Mouse (Mus musculus): ENCODE results near the gene Cenpb. TPM values are rescaled to one million over a fixed set of nuclear protein-coding genes. Genes with fewer than 3 reads are reported as not detected.

Gene Cenpb
- polyA plus RNA-seq, 1 experiment from 2014 or later: 9.0 TPM

DNA sequence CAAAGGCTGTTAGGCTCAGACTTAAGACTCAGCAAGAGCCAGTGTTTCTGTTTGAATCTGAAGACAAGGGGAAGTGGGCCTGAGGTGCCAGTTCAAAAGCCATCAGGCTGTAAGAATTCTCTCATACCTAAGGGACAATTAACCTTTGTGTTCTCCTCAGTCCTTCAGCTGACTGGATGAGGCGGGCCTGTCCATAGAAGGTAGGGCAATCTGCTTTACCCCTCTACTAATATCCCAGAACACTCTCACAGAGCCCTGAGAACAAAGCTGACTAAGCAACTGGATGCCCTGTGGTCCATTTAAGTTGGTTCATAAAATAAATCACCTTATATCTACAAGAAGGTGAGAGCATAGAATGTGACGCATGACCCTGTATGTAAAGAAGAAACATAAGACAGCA lies 13.7 kb downstream of the Cenpb start:
- Histone ChIP-seq H3K4me2 (replicated peaks; ENCODE audit: low read depth, low read length) (no peak overlapping the region), H3K4me1 (replicated peaks; ENCODE audit: control insufficient read depth, insufficient read depth, low read length) (no peaks in the 10 kb centered on the region), H3K9me3 (ENCODE audit: control insufficient read depth, low read length) (no peaks in the 10 kb centered on the region), H3K36me3 (ENCODE audit: control insufficient read depth, insufficient read depth, low read length) (no peaks in the 10 kb centered on the region), H3K9ac (ENCODE audit: low read depth, low read length) (no peak overlapping the region), H3K4me3 (ENCODE audit: low read depth, low read length) (no peak overlapping the region), H3K27ac (ENCODE audit: low read depth, low read length) (no peak overlapping the region), H3K27me3 (ENCODE audit: control insufficient read depth, insufficient read depth, low read length) (peaks cover 9% of the 10 kb centered on the region)
- DNase-seq (ENCODE audit: low spot score) (no peak), ATAC-seq (ENCODE audit: low FRiP score) (no peak)
- WGBS: 89% methylated on average over 2 of the region's 2 CpGs

DNA sequence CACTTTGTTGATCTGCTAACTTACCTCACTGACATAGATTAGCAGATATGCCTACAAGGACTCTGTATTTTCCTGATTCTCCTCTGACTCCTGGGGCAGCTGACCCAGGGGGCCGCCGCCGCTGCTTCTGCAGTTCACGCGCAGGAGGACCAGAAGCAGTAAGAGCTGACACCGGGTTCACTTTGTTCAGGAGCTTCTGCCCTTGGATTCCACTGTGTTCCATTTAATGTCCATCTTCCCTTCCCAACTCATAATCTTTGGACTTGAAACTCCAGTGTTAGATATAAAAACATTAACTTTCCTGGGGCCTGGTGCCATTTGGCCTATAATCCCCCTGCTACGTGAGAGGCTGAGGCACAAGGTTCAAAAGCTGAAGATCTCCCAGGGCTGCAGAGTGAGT lies 15.9 kb downstream of the Cenpb start:
- Histone ChIP-seq H3K27ac (ENCODE audit: low read depth, low read length) (no peak overlapping the region), H3K9ac (ENCODE audit: low read depth, low read length) (no peak overlapping the region), H3K4me2 (replicated peaks; ENCODE audit: low read depth, low read length) (no peak overlapping the region), H3K9me3 (ENCODE audit: control insufficient read depth, low read length) (no peaks in the 10 kb centered on the region), H3K27me3 (ENCODE audit: control insufficient read depth, insufficient read depth, low read length) (no peaks in the 10 kb centered on the region), H3K36me3 (ENCODE audit: control insufficient read depth, insufficient read depth, low read length) (no peaks in the 10 kb centered on the region), H3K4me1 (replicated peaks; ENCODE audit: control insufficient read depth, insufficient read depth, low read length) (no peaks in the 10 kb centered on the region), H3K4me3 (ENCODE audit: low read depth, low read length) (no peak overlapping the region)
- 78% methylated on average over 7 of the region's 7 CpGs for WGBS
- DNase-seq (ENCODE audit: low spot score): no peak
- ATAC-seq (ENCODE audit: low FRiP score): no peak

GRCm38 (mm10) chr2:131160671-131161111 lies 19.2 kb downstream of the Cenpb start:
- Histone ChIP-seq H3K9me3 (ENCODE audit: control insufficient read depth, low read length) (no peaks in the 10 kb centered on the region), H3K4me1 (replicated peaks; ENCODE audit: control insufficient read depth, insufficient read depth, low read length) (no peaks in the 10 kb centered on the region), H3K9ac (ENCODE audit: low read depth, low read length) (peak overlapping the region; percentile 60), H3K4me2 (replicated peaks; ENCODE audit: low read depth, low read length) (peak overlapping the region; percentile 68), H3K36me3 (ENCODE audit: control insufficient read depth, insufficient read depth, low read length) (no peaks in the 10 kb centered on the region), H3K27ac (ENCODE audit: low read depth, low read length) (peak overlapping the region; percentile 81), H3K4me3 (ENCODE audit: low read depth, low read length) (peak overlapping the region; percentile 78), H3K27me3 (ENCODE audit: control insufficient read depth, insufficient read depth, low read length) (no peaks in the 10 kb centered on the region)
- no peak for ATAC-seq (ENCODE audit: low FRiP score)
- no peak for DNase-seq (ENCODE audit: low spot score)
- 2% methylated on average over 17 of the region's 17 CpGs for WGBS

- Histone ChIP-seq H3K4me1 (replicated peaks; ENCODE audit: control insufficient read depth, insufficient read depth, low read length) (no peaks in the 10 kb centered on the region), H3K4me2 (replicated peaks; ENCODE audit: low read depth, low read length) (peak within 1 kb of the TSS; percentile 88), H3K36me3 (ENCODE audit: control insufficient read depth, insufficient read depth, low read length) (no peaks in the 10 kb centered on the region), H3K27me3 (ENCODE audit: control insufficient read depth, insufficient read depth, low read length) (no peaks in the 10 kb centered on the region), H3K9me3 (ENCODE audit: control insufficient read depth, low read length) (no peaks in the 10 kb centered on the region), H3K4me3 (ENCODE audit: low read depth, low read length) (peak within 1 kb of the TSS; percentile 78), H3K9ac (ENCODE audit: low read depth, low read length) (peak within 1 kb of the TSS; percentile 79), H3K27ac (ENCODE audit: low read depth, low read length) (peak within 1 kb of the TSS; percentile 81)
- ATAC-seq (ENCODE audit: low FRiP score) (peak; percentile 96), DNase-seq (ENCODE audit: low spot score) (peak; percentile 99)
- under 1% methylated on average over 54 of the region's 54 CpGs for WGBS
Measured at GRCm38 (mm10) chr2:131159938-131160581, 19.8 kb downstream of the Cenpb start, which contains the start of gene 1700037H04Rik. Gene 1700037H04Rik (minus strand): TSS chr2:131160081.

DNA sequence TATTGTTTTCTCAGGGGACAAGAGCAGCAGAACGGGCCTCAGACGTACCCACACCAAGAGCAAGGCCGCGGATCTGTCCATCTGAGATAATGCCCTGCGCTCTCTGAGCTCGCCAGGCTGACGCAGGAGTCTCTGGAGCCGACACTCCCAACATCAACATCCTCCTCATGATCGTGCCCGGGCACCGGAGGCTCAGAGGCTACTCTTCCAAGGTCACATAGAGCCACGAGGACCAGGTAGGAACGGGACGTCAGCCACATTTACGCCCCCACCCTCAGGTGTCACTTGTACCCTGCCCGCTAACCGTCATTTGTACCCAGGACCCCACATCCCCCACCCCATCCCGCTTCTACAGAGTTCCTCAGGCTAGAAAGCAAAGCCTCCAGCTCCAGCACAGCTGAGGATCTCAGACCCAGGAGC lies 20.4 kb downstream of the Cenpb start:
- Histone ChIP-seq H3K4me2 (replicated peaks; ENCODE audit: low read depth, low read length) (peak overlapping the region; percentile 88), H3K27me3 (ENCODE audit: control insufficient read depth, insufficient read depth, low read length) (no peaks in the 10 kb centered on the region), H3K9me3 (ENCODE audit: control insufficient read depth, low read length) (no peaks in the 10 kb centered on the region), H3K9ac (ENCODE audit: low read depth, low read length) (peak overlapping the region; percentile 79), H3K4me3 (ENCODE audit: low read depth, low read length) (peak overlapping the region; percentile 78), H3K36me3 (ENCODE audit: control insufficient read depth, insufficient read depth, low read length) (no peaks in the 10 kb centered on the region), H3K27ac (ENCODE audit: low read depth, low read length) (peak overlapping the region; percentile 81), H3K4me1 (replicated peaks; ENCODE audit: control insufficient read depth, insufficient read depth, low read length) (no peaks in the 10 kb centered on the region)
- peak; percentile 71; the same call in 1 of the 2 replicates for ATAC-seq (ENCODE audit: low FRiP score)
- WGBS: under 1% methylated on average over 18 of the region's 18 CpGs
- DNase-seq (ENCODE audit: low spot score): no peak

DNA sequence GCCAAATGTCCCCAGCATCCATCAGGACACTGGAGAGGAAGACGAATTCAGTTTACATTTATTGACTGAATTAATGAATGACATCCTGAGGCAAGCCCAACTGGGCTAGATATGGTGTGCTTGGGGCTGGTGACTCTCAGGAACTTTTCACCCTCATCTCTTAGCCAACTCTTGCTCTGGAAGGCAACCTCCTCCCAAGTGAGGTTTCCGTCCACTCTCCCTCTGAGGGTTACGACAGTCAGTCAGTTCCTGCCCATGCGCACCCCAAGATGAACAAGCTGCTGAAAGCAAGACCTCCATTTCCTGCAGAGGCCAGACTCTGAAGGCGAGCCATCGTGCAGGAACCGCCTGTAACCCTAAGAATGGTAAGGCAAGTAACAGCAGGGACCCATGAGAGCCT lies 22.9 kb downstream of the Cenpb start:
- Histone ChIP-seq H3K9ac (ENCODE audit: low read depth, low read length) (no peak overlapping the region), H3K4me1 (replicated peaks; ENCODE audit: control insufficient read depth, insufficient read depth, low read length) (no peaks in the 10 kb centered on the region), H3K27me3 (ENCODE audit: control insufficient read depth, insufficient read depth, low read length) (no peaks in the 10 kb centered on the region), H3K4me3 (ENCODE audit: low read depth, low read length) (no peak overlapping the region), H3K4me2 (replicated peaks; ENCODE audit: low read depth, low read length) (no peak overlapping the region), H3K9me3 (ENCODE audit: control insufficient read depth, low read length) (no peaks in the 10 kb centered on the region), H3K36me3 (ENCODE audit: control insufficient read depth, insufficient read depth, low read length) (no peaks in the 10 kb centered on the region), H3K27ac (ENCODE audit: low read depth, low read length) (no peak overlapping the region)
- no peak for ATAC-seq (ENCODE audit: low FRiP score)
- DNase-seq (ENCODE audit: low spot score): no peak
- 94% methylated on average over 7 of the region's 7 CpGs for WGBS

- no peak overlapping the region for H3K4me2 ChIP-seq (replicated peaks; ENCODE audit: low read depth, low read length)
- H3K4me3 ChIP-seq (ENCODE audit: low read depth, low read length): no peak overlapping the region
- no peak for ATAC-seq (ENCODE audit: low FRiP score)
- H3K27me3 ChIP-seq (ENCODE audit: control insufficient read depth, insufficient read depth, low read length): no peaks in the 10 kb centered on the region
- H3K4me1 ChIP-seq (replicated peaks; ENCODE audit: control insufficient read depth, insufficient read depth, low read length): no peaks in the 10 kb centered on the region
- no peaks in the 10 kb centered on the region; the same call in 1 of the 2 replicates for H3K36me3 ChIP-seq (ENCODE audit: control insufficient read depth, insufficient read depth, low read length)
- 92% methylated on average over 4 of the region's 4 CpGs for WGBS
- DNase-seq (ENCODE audit: low spot score): no peak
- no peak overlapping the region for H3K27ac ChIP-seq (ENCODE audit: low read depth, low read length)
- no peaks in the 10 kb centered on the region for H3K9me3 ChIP-seq (ENCODE audit: control insufficient read depth, low read length)
- no peak overlapping the region for H3K9ac ChIP-seq (ENCODE audit: low read depth, low read length)
Measured at GRCm38 (mm10) chr2:131154036-131154435, 25.8 kb downstream of the Cenpb start.

DNA sequence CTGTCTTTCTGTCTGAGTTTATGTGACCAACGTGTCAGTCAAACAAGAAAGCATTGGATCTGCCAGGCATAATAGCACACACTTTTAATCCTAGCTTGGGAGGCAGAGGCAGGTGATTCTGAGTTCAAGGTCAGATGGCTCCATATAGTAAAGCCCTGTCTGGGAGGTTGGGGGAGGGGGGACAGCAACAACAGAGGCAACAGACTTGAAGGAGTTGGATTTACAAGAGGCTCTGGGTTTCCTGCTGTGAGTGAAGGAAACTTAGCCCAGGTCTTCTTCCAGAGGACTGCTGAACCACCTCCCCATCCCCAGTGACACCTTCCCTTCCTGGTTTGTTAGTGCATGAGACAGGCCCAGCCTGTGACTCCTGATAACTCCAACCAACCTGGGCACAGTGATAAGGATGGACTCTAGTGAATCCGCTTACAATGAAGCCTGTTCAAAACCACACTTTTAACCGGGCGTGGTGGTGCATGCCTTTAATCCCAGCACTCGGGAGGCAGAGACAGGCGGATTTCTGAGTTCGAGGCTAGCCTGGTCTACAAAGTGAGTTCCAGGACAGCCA lies 27.6 kb downstream of the Cenpb start:
- 92% methylated on average over 7 of the region's 7 CpGs for WGBS
- DNase-seq (ENCODE audit: low spot score) (no peak), ATAC-seq (ENCODE audit: low FRiP score) (no peak)
- Histone ChIP-seq H3K4me2 (replicated peaks; ENCODE audit: low read depth, low read length) (no peak overlapping the region), H3K9me3 (ENCODE audit: control insufficient read depth, low read length) (no peaks in the 10 kb centered on the region), H3K27me3 (ENCODE audit: control insufficient read depth, insufficient read depth, low read length) (no peaks in the 10 kb centered on the region), H3K4me1 (replicated peaks; ENCODE audit: control insufficient read depth, insufficient read depth, low read length) (no peaks in the 10 kb centered on the region), H3K27ac (ENCODE audit: low read depth, low read length) (no peak overlapping the region), H3K4me3 (ENCODE audit: low read depth, low read length) (no peak overlapping the region), H3K9ac (ENCODE audit: low read depth, low read length) (no peak overlapping the region), H3K36me3 (ENCODE audit: control insufficient read depth, insufficient read depth, low read length) (peaks cover 4% of the 10 kb centered on the region)

DNA sequence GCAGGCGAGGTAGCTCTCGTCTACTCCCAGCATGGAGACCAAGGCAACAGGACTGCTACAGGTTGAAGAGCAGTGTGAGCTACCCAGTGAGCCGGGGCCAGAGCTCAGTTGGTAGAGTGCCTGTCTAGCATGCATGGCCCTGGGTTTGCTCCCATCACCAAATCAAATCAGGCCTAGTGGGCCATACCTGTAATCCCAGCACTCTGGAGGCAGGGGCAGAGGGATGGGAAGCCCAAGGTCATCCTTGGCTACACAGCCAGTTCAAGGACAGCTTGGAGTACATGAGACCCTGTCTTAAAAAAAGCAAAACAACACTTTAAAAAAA lies 30.7 kb downstream of the Cenpb start:
- Histone ChIP-seq H3K4me1 (replicated peaks; ENCODE audit: control insufficient read depth, insufficient read depth, low read length) (no peaks in the 10 kb centered on the region), H3K9me3 (ENCODE audit: control insufficient read depth, low read length) (no peaks in the 10 kb centered on the region), H3K27ac (ENCODE audit: low read depth, low read length) (no peak overlapping the region), H3K36me3 (ENCODE audit: control insufficient read depth, insufficient read depth, low read length) (peaks cover 10% of the 10 kb centered on the region), H3K9ac (ENCODE audit: low read depth, low read length) (no peak overlapping the region), H3K4me3 (ENCODE audit: low read depth, low read length) (no peak overlapping the region), H3K27me3 (ENCODE audit: control insufficient read depth, insufficient read depth, low read length) (no peaks in the 10 kb centered on the region), H3K4me2 (replicated peaks; ENCODE audit: low read depth, low read length) (no peak overlapping the region)
- DNase-seq (ENCODE audit: low spot score) (no peak), ATAC-seq (ENCODE audit: low FRiP score) (no peak)
- WGBS: 90% methylated on average over 3 of the region's 3 CpGs

Measured in hindbrain, embryonic 11.5 days (tissue).